Mouse (Mus musculus) ES-Bruce4 (cell line): ENCODE data around the gene Bola1. TPM values are rescaled to one million over a fixed set of nuclear protein-coding genes. Genes with fewer than 3 reads are reported as not detected.
"Not testable (repeated sequence)": the region's sequence is repeated elsewhere in the genome, so short reads cannot be mapped to it uniquely, and the experiment has no call there.

Source experiments
- H3K27ac ChIP-seq: 2 replicates; pipeline ENCODE4 v1.5.1; 2012; ENCODE audit warnings: low read length, inconsistent platforms; ENCODE audit not compliant: insufficient read depth
- H3K27me3 ChIP-seq: 2 replicates; pipeline ENCODE4 v1.6.1; 2012; ENCODE audit warnings: mild to moderate bottlenecking, low read length, inconsistent platforms; ENCODE audit not compliant: control insufficient read depth, poor library complexity, insufficient read depth, severe bottlenecking
- H3K36me3 ChIP-seq: 2 replicates; pipeline ENCODE4 v1.6.1; 2012; ENCODE audit warnings: inconsistent platforms, mild to moderate bottlenecking, low read length, moderate library complexity; ENCODE audit not compliant: control insufficient read depth, poor library complexity, insufficient read depth, severe bottlenecking
- H3K4me1 ChIP-seq: one replicate; pipeline ENCODE4 v1.8.1; 2011; ENCODE audit warnings: low read length; ENCODE audit not compliant: control insufficient read depth, insufficient read depth
- H3K4me3 ChIP-seq: 2 replicates; pipeline ENCODE4 v1.5.1; 2011; ENCODE audit warnings: low read depth, mild to moderate bottlenecking, low read length
- H3K9ac ChIP-seq: 2 replicates; pipeline ENCODE4 v1.6.1; 2012; ENCODE audit warnings: low read depth, mild to moderate bottlenecking, inconsistent platforms; ENCODE audit not compliant: poor library complexity, severe bottlenecking
- H3K9me3 ChIP-seq: replicated peaks from 2 replicates; pipeline ENCODE4 v1.6.1; 2012; ENCODE audit warnings: mild to moderate bottlenecking, low read length, inconsistent platforms; ENCODE audit not compliant: control insufficient read depth, poor library complexity, insufficient read depth, severe bottlenecking
- CTCF ChIP-seq: IDR thresholded peaks from one replicate; pipeline ENCODE4 v1.8.1; 2011; ENCODE audit warnings: low read depth, low read length
- EP300 ChIP-seq: IDR thresholded peaks from 2 replicates; pipeline ENCODE4 v1.6.1; 2011; ENCODE audit warnings: low read depth, low read length; ENCODE audit not compliant: insufficient read depth
- POLR2A ChIP-seq: IDR thresholded peaks from one replicate; pipeline ENCODE4 v1.8.1; 2011; ENCODE audit warnings: low read length; ENCODE audit not compliant: insufficient read depth
- polyA plus RNA-seq: library from polyadenylated mRNA; stranded (reverse); fragments of >200 nt; gene quantifications from 2 replicates; pipeline ENCODE4 v1.2.4, GENCODE M21; 2011; ENCODE audit warnings: low read depth; ENCODE audit not compliant: missing spikeins, insufficient read depth, insufficient read length

The Bola1 gene
- polyA plus RNA-seq, 1 experiment: 18.1 TPM

GRCm38 (mm10) chr3:96220765-96221639 lies 1.5 kb upstream of the Bola1 start, which contains the start of the genes Hist2h2ac and Hist2h2be:
Gene Hist2h2ac, minus strand, starts transcription at chr3:96220880.
Gene Hist2h2be, plus strand, starts transcription at chr3:96221119.
- Histone ChIP-seq H3K27ac (peak within 1 kb of the TSS; percentile 98), H3K9ac (peak within 1 kb of the TSS; percentile 97), H3K4me3 (peak within 1 kb of the TSS; percentile 89), H3K4me1 (no peaks in the 10 kb centered on the region), H3K9me3 (no peaks in the 10 kb centered on the region), H3K27me3 (no peaks in the 10 kb centered on the region), H3K36me3 (no peaks in the 10 kb centered on the region)
- peak; percentile 84 for TF ChIP-seq POLR2A
- no peak for TF ChIP-seq CTCF
- TF ChIP-seq EP300: 0 out of 2 replicates have a peak, but pooled peaks have one; percentile 15

DNA sequence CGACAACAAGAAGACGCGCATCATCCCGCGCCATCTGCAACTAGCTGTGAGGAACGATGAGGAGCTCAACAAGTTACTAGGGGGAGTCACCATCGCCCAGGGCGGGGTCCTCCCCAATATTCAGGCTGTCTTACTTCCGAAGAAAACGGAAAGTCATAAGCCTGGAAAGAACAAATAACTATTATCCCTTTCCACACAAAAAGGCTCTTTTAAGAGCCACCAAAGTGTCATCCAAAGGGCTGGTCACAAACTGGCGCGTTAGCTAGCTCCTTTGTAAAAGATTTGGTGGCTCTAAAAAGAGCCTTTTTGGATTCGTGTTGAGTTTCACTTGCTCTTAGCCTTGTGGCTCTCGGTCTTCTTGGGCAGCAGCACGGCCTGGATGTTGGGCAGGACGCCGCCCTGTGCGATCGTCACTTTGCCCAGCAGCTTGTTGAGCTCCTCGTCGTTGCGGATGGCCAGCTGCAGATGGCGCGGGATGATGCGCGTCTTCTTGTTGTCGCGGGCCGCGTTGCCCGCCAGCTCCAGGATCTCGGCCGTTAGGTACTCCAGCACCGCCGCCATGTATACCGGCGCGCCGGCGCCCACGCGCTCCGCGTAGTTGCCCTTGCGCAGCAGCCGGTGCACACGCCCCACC lies 739 bp upstream of the Bola1 start:
- H3K9ac ChIP-seq: peak overlapping the region; percentile 97
- H3K36me3 ChIP-seq, H3K4me1 ChIP-seq, H3K27me3 ChIP-seq, H3K9me3 ChIP-seq: not testable (repeated sequence)
- H3K27ac ChIP-seq: peak overlapping the region; percentile 98
- H3K4me3 ChIP-seq: peak overlapping the region; percentile 89

DNA sequence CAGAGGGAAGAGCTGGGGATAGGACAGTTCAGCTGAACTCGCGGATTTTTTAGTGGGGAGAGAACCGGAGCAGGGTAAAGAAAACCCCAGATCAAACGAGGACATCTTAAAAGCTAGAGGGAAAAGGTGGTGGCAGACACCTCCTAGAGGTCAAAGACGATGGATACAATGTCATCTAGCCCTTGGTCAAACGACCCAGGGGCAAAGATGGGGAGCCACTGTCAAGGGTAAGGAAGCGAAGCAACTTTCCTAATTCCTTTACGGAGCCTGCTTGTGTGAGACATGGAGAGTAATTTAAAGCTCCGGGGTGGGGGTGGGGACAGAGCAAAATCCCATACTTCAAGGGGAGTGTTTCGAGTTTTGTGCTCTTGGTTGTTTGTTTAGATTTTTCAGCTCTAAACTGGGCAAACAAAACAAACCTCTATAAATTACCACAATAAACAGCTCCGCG lies 293 bp downstream of the Bola1 start:
- Histone ChIP-seq H3K36me3 (no peaks in the 10 kb centered on the region), H3K27me3 (no peaks in the 10 kb centered on the region), H3K4me1 (no peaks in the 10 kb centered on the region), H3K9me3 (no peaks in the 10 kb centered on the region), H3K9ac (peak overlapping the region; percentile 97), H3K27ac (peak overlapping the region; percentile 98), H3K4me3 (peak overlapping the region; percentile 76)
- TF ChIP-seq EP300 (no peak), CTCF (no peak), POLR2A (no peak)

DNA sequence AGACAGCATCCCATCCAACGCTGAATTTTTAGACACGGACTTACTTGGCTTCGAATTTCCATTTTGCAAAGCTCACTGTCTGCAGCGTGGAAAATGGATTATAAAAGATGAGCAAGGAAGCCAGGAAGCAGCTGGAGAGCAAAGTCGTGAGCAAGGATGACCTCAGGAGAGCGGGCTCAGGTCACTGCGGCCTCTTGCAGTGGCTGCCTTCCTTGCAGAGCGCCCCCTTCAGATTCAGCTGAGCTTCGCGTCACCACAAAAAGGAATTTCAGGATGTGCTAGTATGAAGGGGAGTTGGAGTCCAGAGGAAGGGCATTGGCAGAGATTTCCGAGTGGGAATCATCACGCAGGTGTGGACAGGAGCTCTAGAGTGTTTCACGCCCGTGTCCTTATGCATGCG lies 10.3 kb downstream of the Bola1 start:
- peaks cover 1% of the 10 kb centered on the region; the same call in 1 of the 2 replicates for H3K27me3 ChIP-seq
- H3K9ac ChIP-seq: no peak overlapping the region
- no peak for TF ChIP-seq POLR2A
- peak; percentile 80 for TF ChIP-seq CTCF
- H3K4me1 ChIP-seq: no peaks in the 10 kb centered on the region
- no peaks in the 10 kb centered on the region for H3K36me3 ChIP-seq
- no peak overlapping the region for H3K27ac ChIP-seq
- H3K4me3 ChIP-seq: no peak overlapping the region
- H3K9me3 ChIP-seq: no peaks in the 10 kb centered on the region

DNA sequence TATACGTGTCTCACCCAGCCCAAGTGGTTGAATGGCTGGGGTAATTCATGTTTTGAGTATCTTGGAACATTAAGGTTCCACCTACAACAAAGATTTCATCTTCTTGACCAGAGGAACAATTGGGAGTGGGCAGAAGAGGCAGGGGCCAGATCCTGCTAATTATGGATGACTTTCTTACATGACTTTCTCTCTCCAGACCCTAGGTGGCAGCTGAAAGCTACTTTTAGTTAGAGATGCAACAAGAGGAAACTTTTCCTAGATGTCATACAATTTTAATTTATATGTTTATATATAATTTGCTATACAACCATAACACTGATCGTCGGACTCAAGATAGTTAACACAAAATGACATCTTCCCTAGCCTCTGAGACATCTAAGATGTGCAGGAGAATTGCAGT lies 11.7 kb downstream of the Bola1 start:
- Histone ChIP-seq H3K9me3 (no peaks in the 10 kb centered on the region), H3K4me3 (no peak overlapping the region), H3K27ac (no peak overlapping the region), H3K27me3 (peaks cover 1% of the 10 kb centered on the region; the same call in 1 of the 2 replicates), H3K36me3 (no peaks in the 10 kb centered on the region), H3K4me1 (no peaks in the 10 kb centered on the region), H3K9ac (no peak overlapping the region)
- no peak for TF ChIP-seq EP300
- no peak for TF ChIP-seq POLR2A
- no peak for TF ChIP-seq CTCF

DNA sequence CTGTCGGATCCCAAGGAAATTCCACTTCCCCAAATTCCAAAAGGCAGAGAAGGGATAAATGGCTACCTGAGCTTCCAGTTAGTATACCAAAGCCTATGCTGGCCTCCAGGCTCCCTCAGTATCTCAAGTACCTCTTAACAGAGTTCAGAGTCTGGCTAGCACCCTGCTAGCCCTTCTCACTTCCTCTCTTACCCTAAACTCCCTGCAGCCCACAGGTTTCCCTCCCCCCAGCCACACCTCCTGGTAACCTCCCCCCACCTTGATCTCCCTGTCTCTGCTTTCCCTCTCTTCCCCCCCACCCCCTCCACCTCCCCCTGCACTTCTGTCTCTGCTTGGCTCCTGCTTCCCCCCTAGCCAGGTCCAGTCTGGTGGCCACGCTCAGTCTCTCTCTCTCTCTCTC lies 19.8 kb downstream of the Bola1 start:
- no peak overlapping the region for H3K4me3 ChIP-seq

GRCm38 (mm10) chr3:96198601-96199251 lies 20.8 kb downstream of the Bola1 start:
- not testable (repeated sequence) for H3K27ac ChIP-seq, H3K36me3 ChIP-seq, H3K27me3 ChIP-seq, H3K4me3 ChIP-seq, H3K9me3 ChIP-seq, H3K4me1 ChIP-seq
- 0 out of 2 replicates have a peak overlapping the region, but pooled peaks have one; percentile 7 for H3K9ac ChIP-seq

More for the DNA sequence above, 19.8 kb downstream of the Bola1 start:
- Histone ChIP-seq H3K27me3 (no peaks in the 10 kb centered on the region), H3K36me3 (no peaks in the 10 kb centered on the region), H3K9me3 (no peaks in the 10 kb centered on the region), H3K4me1 (peaks cover 1% of the 10 kb centered on the region), H3K9ac (no peak overlapping the region), H3K27ac (no peak overlapping the region)
- TF ChIP-seq CTCF (no peak), POLR2A (no peak)
